Mouse (Mus musculus): Measurements from ENCODE around the gene Adgrl1. TPM values are rescaled to one million over a fixed set of nuclear protein-coding genes. Genes with fewer than 3 reads are reported as not detected.
"Not testable (repeated sequence)": the region's sequence is repeated elsewhere in the genome, so short reads cannot be mapped to it uniquely, and the experiment has no call there.

Gene Adgrl1
- total RNA-seq, 2 experiments from 2014 or later, result 445 to 464 TPM

DNA sequence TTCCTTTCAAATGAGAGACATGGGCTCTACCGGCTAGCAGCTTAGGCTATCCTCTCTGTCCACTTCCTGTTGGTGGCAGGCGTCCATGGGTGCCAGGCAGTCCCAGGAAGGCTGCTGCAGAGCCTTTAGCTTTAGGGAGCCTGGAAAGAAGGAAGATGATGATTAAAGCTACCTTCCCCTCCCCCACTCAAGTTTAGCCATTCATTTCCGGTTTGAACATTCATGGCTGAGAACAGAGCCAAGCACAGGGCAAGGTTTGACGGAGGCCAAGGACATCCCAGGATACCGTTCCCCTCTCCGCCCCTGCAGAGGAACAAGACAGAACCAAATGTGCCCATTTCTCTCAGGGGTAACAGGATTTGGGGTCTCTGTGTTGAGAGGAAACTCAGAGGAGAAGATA, 77.7 kb downstream of the Adgrl1 start:
- peak in 1 of 2 experiments; percentile 27 for DNase-seq (ENCODE audit: extremely low spot score in 1 of 2, low spot score in 2 of 2)
- intact Hi-C loops (cut with DNase I), result no loop called here

DNA sequence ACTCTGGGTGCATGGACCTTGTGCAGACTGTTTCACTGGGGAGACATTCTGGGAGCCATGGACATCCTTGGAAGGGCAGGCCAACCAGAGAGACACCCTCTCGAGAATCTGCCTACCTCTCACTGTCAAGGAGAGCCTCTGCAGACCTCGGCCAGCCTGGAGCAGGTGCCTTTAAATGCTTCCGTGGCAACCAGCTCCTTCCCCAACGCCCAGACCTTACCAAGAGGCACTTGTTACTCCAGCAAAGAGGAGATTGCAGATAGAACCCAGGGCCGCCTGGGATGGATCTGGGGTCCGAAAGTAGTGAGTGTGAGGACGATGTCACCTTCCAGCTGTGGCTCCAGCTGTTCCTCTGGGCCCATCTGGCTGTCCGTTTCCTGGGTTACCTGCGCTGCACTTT, 78.3 kb downstream of the Adgrl1 start:
- intact Hi-C loops (cut with DNase I), result no loop called here
- no peak for DNase-seq (ENCODE audit: extremely low spot score in 1 of 2, low spot score in 2 of 2)

DNA sequence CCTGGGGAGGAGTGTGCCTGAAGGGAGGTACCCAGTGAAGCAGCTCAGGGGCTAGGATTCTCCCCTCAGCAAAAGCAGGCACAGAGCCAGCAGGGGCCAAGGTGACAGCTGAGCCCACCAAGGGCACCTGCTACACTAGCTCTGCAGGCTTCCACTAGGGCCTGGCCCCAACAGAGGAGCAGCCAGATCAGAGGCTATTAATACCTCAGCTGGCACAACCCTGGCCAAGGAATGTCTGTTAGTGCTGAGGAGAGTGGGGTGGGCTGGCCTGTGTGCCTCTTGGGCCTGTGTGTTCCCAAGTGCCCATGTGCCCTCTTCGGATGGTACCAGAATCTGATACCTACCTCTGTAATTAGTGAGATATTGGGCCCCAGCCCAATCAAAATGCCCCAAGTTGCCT, 80.3 kb downstream of the Adgrl1 start:
- DNase-seq (ENCODE audit: extremely low spot score in 1 of 2, low spot score in 2 of 2), result peak in 1 of 2 experiments; percentile 24
- intact Hi-C loops (cut with DNase I), result no loop called here

DNA sequence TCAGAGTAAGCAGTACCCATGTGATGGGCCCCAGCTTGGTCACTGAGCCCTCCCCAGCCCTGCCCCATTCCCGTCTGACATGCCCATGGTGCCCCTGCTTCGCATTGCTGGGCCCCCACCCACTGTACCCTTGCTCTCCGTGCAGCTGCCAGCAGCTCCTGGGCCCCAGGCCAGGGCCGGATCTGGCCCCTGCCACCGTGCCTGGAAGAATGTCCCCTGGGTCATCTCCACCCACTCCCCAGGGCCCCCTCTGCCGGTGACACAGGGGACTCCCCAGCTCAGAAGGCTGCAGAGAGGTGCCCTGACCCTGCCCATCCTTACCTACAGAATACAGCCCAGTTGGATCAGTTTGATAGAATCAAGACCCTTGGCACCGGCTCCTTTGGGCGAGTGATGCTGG, 80.9 kb downstream of the Adgrl1 start:
- DNase-seq (ENCODE audit: extremely low spot score in 1 of 2, low spot score in 2 of 2), result peak in 1 of 2 experiments; percentile 36
- intact Hi-C loops (cut with DNase I), result no loop called here

DNA sequence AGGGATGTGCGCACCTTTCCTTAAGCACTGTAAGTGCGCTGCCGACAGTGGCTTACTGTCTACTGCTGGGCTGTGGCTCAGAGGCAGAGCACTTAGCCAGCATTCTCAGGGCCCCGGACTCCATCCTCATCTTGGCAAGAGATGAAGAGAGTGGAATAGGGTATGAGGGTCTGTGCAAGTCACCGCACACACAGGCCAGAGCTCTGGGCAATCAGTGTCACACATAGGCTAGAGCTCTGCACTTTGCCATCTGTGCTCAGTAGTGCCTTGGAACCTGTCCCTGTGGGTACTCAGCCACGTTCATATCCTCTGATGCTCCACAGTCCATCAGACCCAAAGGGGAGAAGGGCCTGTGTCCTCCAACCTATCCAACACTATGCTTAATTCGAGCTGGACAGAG, 81.6 kb downstream of the Adgrl1 start:
- intact Hi-C loops (cut with DNase I), result no loop called here
- DNase-seq (ENCODE audit: extremely low spot score in 1 of 2, low spot score in 2 of 2), result no peak

DNA sequence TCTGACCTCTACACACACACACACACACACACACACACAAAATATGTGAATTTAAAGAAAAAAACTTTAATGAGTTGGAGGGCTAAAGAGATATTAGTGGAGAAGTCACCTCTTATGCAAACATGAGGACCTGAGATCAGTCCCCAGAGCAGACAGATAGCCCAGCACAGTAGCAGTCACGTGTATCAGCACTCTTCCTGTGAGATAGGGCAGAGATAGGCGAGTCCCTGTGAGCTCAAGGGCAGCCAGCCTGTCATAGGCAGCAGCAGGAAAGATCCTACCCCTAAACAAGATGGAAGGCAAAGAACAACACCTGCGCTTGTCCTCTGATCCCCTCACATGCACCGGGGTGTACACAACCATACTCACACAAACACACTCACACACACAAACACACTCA, 82.5 kb downstream of the Adgrl1 start:
- intact Hi-C loops (cut with DNase I), result no loop called here
- no peak for DNase-seq (ENCODE audit: extremely low spot score in 1 of 2, low spot score in 2 of 2)

DNA sequence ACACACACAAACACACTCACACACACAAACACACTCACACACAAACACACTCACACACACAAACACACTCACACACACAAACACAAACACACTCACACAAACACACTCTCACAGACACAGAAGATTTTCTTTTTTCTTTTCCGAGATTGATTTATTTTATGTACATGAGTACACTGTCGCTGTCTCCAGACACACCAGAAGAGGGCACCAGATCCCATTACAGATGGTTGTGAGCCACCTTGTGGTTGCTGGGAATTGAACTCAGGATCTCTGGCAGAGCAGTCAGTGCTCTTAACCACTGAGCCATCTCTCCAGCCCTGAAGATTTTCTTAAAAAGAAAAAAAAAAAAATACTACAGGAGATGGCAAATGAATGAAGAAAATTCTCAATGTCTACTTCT, 83.3 kb downstream of the Adgrl1 start:
- intact Hi-C loops (cut with DNase I); DNase-seq (ENCODE audit: extremely low spot score in 1 of 2, low spot score in 2 of 2): not testable (repeated sequence)

DNA sequence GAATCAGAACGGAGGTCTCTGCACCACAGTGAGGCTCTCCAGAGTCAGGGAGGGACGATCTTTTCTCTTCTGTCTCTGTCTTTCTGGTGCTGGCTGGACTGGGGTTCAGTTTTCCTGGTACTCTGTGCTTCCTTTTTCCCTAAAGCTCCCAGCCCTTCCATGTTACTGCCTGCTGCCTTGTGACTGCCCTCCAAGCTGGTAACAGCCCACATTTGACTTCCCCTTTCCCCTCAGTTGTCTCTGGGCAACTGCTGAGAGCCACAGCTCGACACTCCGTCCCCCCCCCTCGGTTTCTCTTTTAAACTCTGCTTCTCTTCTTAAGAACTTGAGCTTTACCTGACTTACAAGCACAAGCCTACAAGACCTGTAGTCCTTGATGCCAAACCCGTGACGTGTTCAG, 89.3 kb downstream of the Adgrl1 start:
- intact Hi-C loops (cut with DNase I), result no loop called here
- no peak for DNase-seq (ENCODE audit: extremely low spot score in 1 of 2, low spot score in 2 of 2)

DNA sequence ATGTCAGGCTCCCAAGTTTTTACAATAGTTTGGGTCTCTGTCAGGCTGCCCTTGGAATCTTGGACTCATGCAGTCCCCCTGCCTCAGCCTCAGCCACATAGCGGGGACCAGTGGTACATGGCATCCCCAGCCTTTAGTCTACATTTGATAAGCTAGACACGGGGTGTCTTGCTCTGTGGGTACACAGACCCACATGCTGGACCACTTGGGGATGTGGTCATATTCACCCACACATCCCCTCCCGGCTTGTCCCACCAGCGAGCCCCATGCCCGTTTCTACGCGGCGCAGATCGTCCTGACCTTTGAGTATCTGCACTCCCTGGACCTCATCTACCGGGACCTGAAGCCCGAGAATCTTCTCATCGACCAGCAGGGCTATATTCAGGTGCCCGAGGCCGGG, 90.3 kb downstream of the Adgrl1 start:
- no peak for DNase-seq (ENCODE audit: extremely low spot score in 1 of 2, low spot score in 2 of 2)
- intact Hi-C loops (cut with DNase I), result no loop called here

Small RNA genes lying within 50 kb of the gene (microRNA-seq; reads per million reads assigned to microRNA genes)
- gene Gm44330, result not detected
- gene Gm44450, result not detected

Other genes starting within 250 kb of the Adgrl1 start
- 10 to 100 TPM; 84.0 to 86.7 TPM for gene Gipc1, start 247.4 kb upstream of the Adgrl1 start, total RNA-seq (2021)
- gene Ptger1, start 233.4 kb upstream of the Adgrl1 start, total RNA-seq (2021), result under 1 TPM; 0.71 to 0.77 TPM
- 10 to 100 TPM; 73.1 to 75.9 TPM for gene Pkn1, start 200.9 kb upstream of the Adgrl1 start, total RNA-seq (2021)
- gene Ddx39, start 184.9 kb upstream of the Adgrl1 start, total RNA-seq (2021), result 10 to 100 TPM; 24.4 to 25.2 TPM
- gene Adgre5, start 158.8 kb upstream of the Adgrl1 start, total RNA-seq (2021), result 10 to 100 TPM; 11.4 to 11.7 TPM
- under 1 TPM in 1 of 2 experiments, not detected in 1; 0.11 TPM for gene Gm10644, start 55.1 kb downstream of the Adgrl1 start, total RNA-seq (2021)
- gene Asf1b, start 55.4 kb downstream of the Adgrl1 start, total RNA-seq (2021), result 1 to 10 TPM; 1.1 TPM
- gene Prkaca, start 72.9 kb downstream of the Adgrl1 start, total RNA-seq (2021), result 100 to 1,000 TPM; 255 to 264 TPM
- gene Samd1, start 97.6 kb downstream of the Adgrl1 start, total RNA-seq (2021), result 10 to 100 TPM; 56.4 to 59.1 TPM
- gene 1700067K01Rik, start 101.4 kb downstream of the Adgrl1 start, total RNA-seq (2021), result under 1 TPM; 0.34 to 0.65 TPM
- under 1 TPM in 1 of 2 experiments, not detected in 1; 0.51 TPM for gene 2210011C24Rik, start 112.1 kb downstream of the Adgrl1 start, total RNA-seq (2021)
- 10 to 100 TPM in 1 of 2 experiments, 1 to 10 TPM in 1; 9.2 to 11.3 TPM for gene Palm3, start 121.4 kb downstream of the Adgrl1 start, total RNA-seq (2021)
- 1 to 10 TPM in 1 of 2 experiments, under 1 TPM in 1; 0.86 to 1.0 TPM for gene Il27ra, start 142.5 kb downstream of the Adgrl1 start, total RNA-seq (2021)
- gene Rln3, start 144.9 kb downstream of the Adgrl1 start, total RNA-seq (2021), result not detected
- gene Gm10643, start 165.0 kb downstream of the Adgrl1 start, total RNA-seq (2021), result 1 to 10 TPM; 2.8 to 3.1 TPM
- 10 to 100 TPM; 19.2 to 21.3 TPM for gene Rfx1, start 166.7 kb downstream of the Adgrl1 start, total RNA-seq (2021)
- 10 to 100 TPM; 30.4 to 33.8 TPM for gene Dcaf15, start 204.7 kb downstream of the Adgrl1 start, total RNA-seq (2021)
- gene Podnl1, start 225.9 kb downstream of the Adgrl1 start, total RNA-seq (2021), result not detected
- gene Cc2d1a, start 247.8 kb downstream of the Adgrl1 start, total RNA-seq (2021), result 10 to 100 TPM; 66.7 to 70.7 TPM
- gene 4930432K21Rik, start 247.9 kb downstream of the Adgrl1 start, total RNA-seq (2021), result 1 to 10 TPM; 2.9 to 3.2 TPM

All from left cerebral cortex, postnatal 10 days (tissue).